ENCODE assay signal across 16 mouse cellular contexts in genomic region chr6:40610244-40610643, GRCm38 (mm10). TPM values are rescaled to one million over a fixed set of nuclear protein-coding genes. Genes with fewer than 3 reads are reported as not detected.
A peak's percentile ranks its signal among the peaks of the same experiment; 100 is the strongest.
DNase-seq lines count a peak whose midpoint lies in the region; ATAC-seq lines count a peak whose summit lies in the region.
"Had no signal": no experiment of that assay in that cellular context is flagged by ENCODE, and none has a peak within 500 bp of the region (broad histone marks: within the 10 kb centered on the region; RNA-seq: fewer than 3 reads in every experiment).

No protein-coding gene starts in this region.

- H3K4me3 ChIP-seq in hindbrain, embryonic 15.5 days: no peak overlapping the region
- no peak overlapping the region for H3K4me3 ChIP-seq in hindbrain, embryonic 14.5 days (replicated peaks; ENCODE audit: low read length)

- H3K36me3 ChIP-seq in hindbrain, embryonic 15.5 days: no peaks in the 10 kb centered on the region
- H3K36me3 ChIP-seq in hindbrain, embryonic 14.5 days (replicated peaks; ENCODE audit: control insufficient read depth, insufficient read depth): no peaks in the 10 kb centered on the region

- no peak overlapping the region for H3K4me2 ChIP-seq in hindbrain, embryonic 15.5 days
- H3K4me2 ChIP-seq in hindbrain, embryonic 14.5 days (replicated peaks): no peak overlapping the region
- H3K4me2 ChIP-seq: heart, embryonic 11.5 days had no signal

- H3K9ac ChIP-seq in hindbrain, embryonic 15.5 days: no peak overlapping the region
- H3K9ac ChIP-seq in hindbrain, embryonic 14.5 days: no peak overlapping the region

- H3K9me3 ChIP-seq in hindbrain, embryonic 15.5 days: no peaks in the 10 kb centered on the region
- H3K9me3 ChIP-seq in hindbrain, embryonic 14.5 days (ENCODE audit: control insufficient read depth, low read length): no peaks in the 10 kb centered on the region

- H3K4me1 ChIP-seq in hindbrain, embryonic 15.5 days (replicated peaks): no peaks in the 10 kb centered on the region
- no peaks in the 10 kb centered on the region for H3K4me1 ChIP-seq in hindbrain, embryonic 14.5 days (replicated peaks; ENCODE audit: control insufficient read depth, insufficient read depth, low read length)

- DNase-seq in hindbrain, embryonic 14.5 days (ENCODE audit: low spot score): no peak
- peak; percentile 12 for DNase-seq in right cerebral cortex, adult 18-20 months
- DNase-seq in right cerebral cortex, postnatal 14 days: no peak
- peak; percentile 22 to 77 for DNase-seq in layer of hippocampus, postnatal 14 days (ENCODE audit: low spot score in 2 of 2)
- DNase-seq in liver: no peak
- DNase-seq: gastrocnemius, postnatal 10 days; kidney, adult 8-10 months; spleen, adult 18-20 months had no signal

- WGBS in hindbrain, embryonic 15.5 days: 59% methylated on average over 8 of the region's 8 CpGs
- WGBS in hindbrain, embryonic 14.5 days: 71% methylated on average over 8 of the region's 8 CpGs

- no peak overlapping the region for H3K27ac ChIP-seq in hindbrain, embryonic 15.5 days (replicated peaks)
- H3K27ac ChIP-seq in hindbrain, embryonic 14.5 days: no peak overlapping the region
- H3K27ac ChIP-seq: stomach, postnatal 0 days had no signal

- peak; percentile 45; the same call in 1 of the 2 replicates for ATAC-seq in hindbrain, embryonic 15.5 days (ENCODE audit: low FRiP score, low read depth)
- ATAC-seq in hindbrain, embryonic 14.5 days (ENCODE audit: low FRiP score): no peak
- ATAC-seq in erythroblast, adult 5-6 weeks (replicated peaks; ENCODE audit: low FRiP score, poor library complexity, severe bottlenecking): no peak

- H3K27me3 ChIP-seq in hindbrain, embryonic 15.5 days: no peaks in the 10 kb centered on the region
- H3K27me3 ChIP-seq in hindbrain, embryonic 14.5 days (ENCODE audit: control insufficient read depth, insufficient read depth, low read length): no peaks in the 10 kb centered on the region

RNA-seq across cellular contexts. Expression of gene Tas2r138, which starts 2.9 kb away (rescaled TPM):
- not detected in 2 replicates for polyA plus RNA-seq in hindbrain, embryonic 15.5 days (2015; fragmentation: Nextera tagmentation; extraction: Ambion mirVana)
- polyA plus RNA-seq in hindbrain, embryonic 14.5 days (2014; fragmentation: Nextera tagmentation; extraction: Ambion mirVana): not detected in 2 replicates
- not detected for total RNA-seq in layer of hippocampus, postnatal 14 days (2021)
- total RNA-seq in erythroblast, adult 5-6 weeks (2015; ENCODE audit: low replicate concordance): not detected in 2 replicates
- not detected in 2 replicates for total RNA-seq in erythroblast, adult 5-6 weeks (2017; ENCODE audit: low replicate concordance)
- total RNA-seq: common myeloid progenitor, adult 5-6 weeks; gastrocnemius, postnatal 10 days; hematopoietic stem cell, adult 5-6 weeks; left cerebral cortex, postnatal 10 days had no signal
- polyA plus RNA-seq: heart, embryonic 11.5 days; liver, embryonic 16.5 days; stomach, postnatal 0 days had no signal

RNA-seq across cellular contexts. Expression of gene Mgam, which starts 18.4 kb away (rescaled TPM):
- 0.13 and 0.16 TPM in 2 replicates for polyA plus RNA-seq in hindbrain, embryonic 15.5 days (2015; fragmentation: Nextera tagmentation; extraction: Ambion mirVana)
- 0.13 and 0.28 TPM in 2 replicates for polyA plus RNA-seq in hindbrain, embryonic 14.5 days (2014; fragmentation: Nextera tagmentation; extraction: Ambion mirVana)
- total RNA-seq in layer of hippocampus, postnatal 14 days (2021): under 1 TPM; 0.26 to 0.32 TPM
- total RNA-seq in erythroblast, adult 5-6 weeks (2015; ENCODE audit: low replicate concordance): 18.4 and 24.8 TPM in 2 replicates
- 8.1 and 23.0 TPM in 2 replicates for total RNA-seq in erythroblast, adult 5-6 weeks (2017; ENCODE audit: low replicate concordance)

RNA-seq across cellular contexts. Expression of gene Clec5a, which starts 24.6 kb away (rescaled TPM):
- 0.27 and 0.59 TPM in 2 replicates for polyA plus RNA-seq in hindbrain, embryonic 15.5 days (2015; fragmentation: Nextera tagmentation; extraction: Ambion mirVana)
- 0.25 and 0.59 TPM in 2 replicates for polyA plus RNA-seq in hindbrain, embryonic 14.5 days (2014; fragmentation: Nextera tagmentation; extraction: Ambion mirVana)
- under 1 TPM; 0.37 to 0.45 TPM for total RNA-seq in layer of hippocampus, postnatal 14 days (2021)
- 40.3 and 55.6 TPM in 2 replicates for total RNA-seq in erythroblast, adult 5-6 weeks (2015; ENCODE audit: low replicate concordance)
- total RNA-seq in erythroblast, adult 5-6 weeks (2017; ENCODE audit: low replicate concordance): 32.6 and 35.8 TPM in 2 replicates

RNA-seq across cellular contexts. Expression of gene Olfr460, which starts 41.0 kb away (rescaled TPM):
- polyA plus RNA-seq in hindbrain, embryonic 15.5 days (2015; fragmentation: Nextera tagmentation; extraction: Ambion mirVana): not detected in 2 replicates
- polyA plus RNA-seq in hindbrain, embryonic 14.5 days (2014; fragmentation: Nextera tagmentation; extraction: Ambion mirVana): not detected in 2 replicates
- not detected for total RNA-seq in layer of hippocampus, postnatal 14 days (2021)
- not detected in 2 replicates for total RNA-seq in erythroblast, adult 5-6 weeks (2015; ENCODE audit: low replicate concordance)
- not detected in 2 replicates for total RNA-seq in erythroblast, adult 5-6 weeks (2017; ENCODE audit: low replicate concordance)
- total RNA-seq: common myeloid progenitor, adult 5-6 weeks; gastrocnemius, postnatal 10 days; hematopoietic stem cell, adult 5-6 weeks; left cerebral cortex, postnatal 10 days had no signal
- polyA plus RNA-seq: liver, embryonic 16.5 days; stomach, postnatal 0 days had no signal

RNA-seq across cellular contexts. Expression of gene Olfr461, which starts 55.4 kb away (rescaled TPM):
- 0.10 and 0.21 TPM in 2 replicates for polyA plus RNA-seq in hindbrain, embryonic 15.5 days (2015; fragmentation: Nextera tagmentation; extraction: Ambion mirVana)
- 0.08 and 0.13 TPM in 2 replicates for polyA plus RNA-seq in hindbrain, embryonic 14.5 days (2014; fragmentation: Nextera tagmentation; extraction: Ambion mirVana)
- not detected for total RNA-seq in layer of hippocampus, postnatal 14 days (2021)
- total RNA-seq in erythroblast, adult 5-6 weeks (2015; ENCODE audit: low replicate concordance): not detected in 2 replicates
- total RNA-seq in erythroblast, adult 5-6 weeks (2017; ENCODE audit: low replicate concordance): not detected in 2 replicates
- total RNA-seq: common myeloid progenitor, adult 5-6 weeks; gastrocnemius, postnatal 10 days; hematopoietic stem cell, adult 5-6 weeks; left cerebral cortex, postnatal 10 days had no signal
- polyA plus RNA-seq: heart, embryonic 11.5 days had no signal

Comparison
In these comparisons a context has a peak if more than half of its experiments do, and no peak if none do; other contexts are left out.
1. DNase-seq: peak in right cerebral cortex, adult 18-20 months (single experiment) and layer of hippocampus, postnatal 14 days (2 of 2); none in hindbrain, embryonic 14.5 days (single experiment), right cerebral cortex, postnatal 14 days (single experiment) and liver (single experiment).
2. RNA of gene Mgam, which starts 18.4 kb away (total RNA-seq): 8.1 to 24.8 TPM in erythroblast, adult 5-6 weeks; 0.26 to 0.32 TPM in layer of hippocampus, postnatal 14 days; every median in the first group is over 4 times any median in the second.
3. RNA of gene Clec5a, which starts 24.6 kb away (total RNA-seq): 32.6 to 55.6 TPM in erythroblast, adult 5-6 weeks; 0.37 to 0.45 TPM in layer of hippocampus, postnatal 14 days; every median in the first group is over 10 times any median in the second.